Mouse (Mus musculus): Measurements from ENCODE around the gene 4930568D16Rik. TPM values are rescaled to one million over a fixed set of nuclear protein-coding genes. Genes with fewer than 3 reads are reported as not detected.

4930568D16Rik gene
- polyA plus RNA-seq, 1 experiment from 2014 or later: not detected

- peaks cover 7% of the 10 kb centered on the region; the same call in 1 of the 2 replicates for H3K4me1 ChIP-seq (replicated peaks)
- no peaks in the 10 kb centered on the region for H3K36me3 ChIP-seq
- WGBS: 92% methylated on average over 7 of the region's 7 CpGs
- H3K27ac ChIP-seq (replicated peaks): no peak overlapping the region
- no peaks in the 10 kb centered on the region for H3K27me3 ChIP-seq
- H3K9me3 ChIP-seq: no peaks in the 10 kb centered on the region
- H3K4me3 ChIP-seq: no peak overlapping the region
- H3K9ac ChIP-seq: no peak overlapping the region
- ATAC-seq (ENCODE audit: low FRiP score, low read depth): no peak
- H3K4me2 ChIP-seq: no peak overlapping the region
Measured at GRCm38 (mm10) chr2:35400739-35401138, 33.2 kb upstream of the 4930568D16Rik start.

DNA sequence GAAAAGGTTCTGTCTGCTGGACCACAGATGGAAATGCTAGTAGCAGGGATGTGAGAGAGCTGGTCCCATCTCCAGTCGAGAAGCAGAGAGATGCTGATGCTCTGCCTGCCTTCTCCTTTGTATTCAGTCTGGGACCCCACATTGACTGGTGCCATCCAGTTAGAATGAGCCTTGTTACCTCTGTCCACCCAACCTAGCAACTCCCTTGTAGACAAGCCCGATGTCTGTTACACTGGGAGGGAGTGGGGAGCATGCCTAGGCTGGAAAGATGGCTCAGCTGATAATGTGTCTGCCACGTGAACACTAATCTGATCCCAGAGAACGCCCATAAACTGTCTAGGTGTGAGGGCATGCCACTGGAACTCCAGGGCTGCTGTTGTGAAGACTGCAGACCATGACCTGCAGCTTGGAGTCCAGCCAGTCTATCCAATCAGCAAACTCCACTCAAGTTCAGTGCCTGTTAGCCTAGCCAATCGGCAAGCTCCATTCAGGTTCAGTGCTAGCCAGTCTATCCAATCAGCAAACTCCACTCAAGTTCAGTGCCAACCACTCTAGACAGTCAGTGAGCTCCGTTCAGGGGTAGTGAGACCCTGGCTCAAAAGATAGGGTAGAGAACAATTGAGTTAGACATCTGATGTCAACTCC, 30.8 kb upstream of the 4930568D16Rik start:
- no peak for ATAC-seq (ENCODE audit: low FRiP score, low read depth)
- WGBS: 86% methylated on average over 6 of the region's 6 CpGs
- Histone ChIP-seq H3K9ac (no peak overlapping the region), H3K4me3 (no peak overlapping the region), H3K36me3 (no peaks in the 10 kb centered on the region), H3K27ac (replicated peaks) (no peak overlapping the region), H3K4me1 (replicated peaks) (peaks cover 7% of the 10 kb centered on the region; the same call in 1 of the 2 replicates), H3K27me3 (no peaks in the 10 kb centered on the region), H3K4me2 (no peak overlapping the region), H3K9me3 (no peaks in the 10 kb centered on the region)

GRCm38 (mm10) chr2:35397590-35398173, 30.2 kb upstream of the 4930568D16Rik start:
- no peak overlapping the region for H3K4me3 ChIP-seq
- H3K9ac ChIP-seq: no peak overlapping the region
- no peak overlapping the region for H3K4me2 ChIP-seq
- H3K4me1 ChIP-seq (replicated peaks): peaks cover 7% of the 10 kb centered on the region; the same call in 1 of the 2 replicates
- no peaks in the 10 kb centered on the region for H3K36me3 ChIP-seq
- ATAC-seq (ENCODE audit: low FRiP score, low read depth): peak; percentile 34; the same call in 1 of the 2 replicates
- WGBS: 53% methylated on average over 11 of the region's 11 CpGs
- H3K9me3 ChIP-seq: no peaks in the 10 kb centered on the region
- no peaks in the 10 kb centered on the region for H3K27me3 ChIP-seq
- H3K27ac ChIP-seq (replicated peaks): no peak overlapping the region

GRCm38 (mm10) chr2:35397096-35397495, 29.6 kb upstream of the 4930568D16Rik start, which contains the start of gene 4930402F06Rik:
4930402F06Rik (minus strand) TSS chr2:35397175.
- Histone ChIP-seq H3K4me1 (replicated peaks) (peaks cover 7% of the 10 kb centered on the region; the same call in 1 of the 2 replicates), H3K9ac (no peak within 1 kb of the TSS), H3K9me3 (no peaks in the 10 kb centered on the region), H3K36me3 (no peaks in the 10 kb centered on the region), H3K27me3 (no peaks in the 10 kb centered on the region), H3K4me2 (no peak within 1 kb of the TSS), H3K4me3 (no peak within 1 kb of the TSS), H3K27ac (replicated peaks) (0 out of 2 replicates have a peak within 1 kb of the TSS, but pooled peaks have one; percentile 30)
- WGBS: 58% methylated on average over 5 of the region's 5 CpGs
- no peak for ATAC-seq (ENCODE audit: low FRiP score, low read depth)

GRCm38 (mm10) chr2:35385441-35385871, 17.9 kb upstream of the 4930568D16Rik start:
- Histone ChIP-seq H3K9me3 (no peaks in the 10 kb centered on the region; the same call in 1 of the 2 replicates), H3K27me3 (no peaks in the 10 kb centered on the region), H3K4me2 (no peak overlapping the region), H3K4me1 (replicated peaks) (no peaks in the 10 kb centered on the region), H3K27ac (replicated peaks) (no peak overlapping the region), H3K4me3 (no peak overlapping the region), H3K9ac (no peak overlapping the region), H3K36me3 (no peaks in the 10 kb centered on the region)
- no peak for ATAC-seq (ENCODE audit: low FRiP score, low read depth)
- 81% methylated on average over 9 of the region's 9 CpGs for WGBS

GRCm38 (mm10) chr2:35379306-35379705, 11.8 kb upstream of the 4930568D16Rik start:
- no peak for ATAC-seq (ENCODE audit: low FRiP score, low read depth)
- WGBS: 74% methylated on average over 9 of the region's 9 CpGs
- no peak overlapping the region for H3K4me2 ChIP-seq
- H3K36me3 ChIP-seq: no peaks in the 10 kb centered on the region
- no peak overlapping the region for H3K9ac ChIP-seq
- H3K27me3 ChIP-seq: no peaks in the 10 kb centered on the region
- H3K4me3 ChIP-seq: no peak overlapping the region
- no peaks in the 10 kb centered on the region for H3K4me1 ChIP-seq (replicated peaks)
- H3K9me3 ChIP-seq: no peaks in the 10 kb centered on the region
- no peak overlapping the region for H3K27ac ChIP-seq (replicated peaks)

DNA sequence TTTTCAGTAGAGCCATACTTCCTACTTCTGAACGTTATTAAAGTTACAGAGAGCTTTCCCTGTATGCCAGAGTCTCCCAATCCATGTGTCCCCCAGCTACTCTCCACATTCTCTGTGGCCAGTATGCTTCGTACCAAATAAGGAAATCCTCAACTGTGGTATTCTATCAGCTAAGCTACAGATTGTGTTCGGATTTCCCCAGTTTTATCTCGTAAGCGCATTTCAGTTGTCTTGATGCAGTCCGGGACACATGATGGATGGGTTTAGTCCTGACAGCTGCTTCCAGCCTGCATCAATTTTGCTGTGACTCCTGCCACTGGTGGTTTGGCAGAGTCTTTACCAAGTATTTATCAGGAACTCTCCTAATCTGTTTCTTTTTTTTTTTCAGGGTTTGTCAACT, 10.1 kb upstream of the 4930568D16Rik start:
- Histone ChIP-seq H3K9me3 (no peaks in the 10 kb centered on the region), H3K4me2 (no peak overlapping the region), H3K27me3 (no peaks in the 10 kb centered on the region), H3K9ac (no peak overlapping the region), H3K36me3 (no peaks in the 10 kb centered on the region), H3K4me3 (no peak overlapping the region), H3K27ac (replicated peaks) (no peak overlapping the region), H3K4me1 (replicated peaks) (no peaks in the 10 kb centered on the region)
- WGBS: 76% methylated on average over 6 of the region's 6 CpGs
- ATAC-seq (ENCODE audit: low FRiP score, low read depth): no peak

DNA sequence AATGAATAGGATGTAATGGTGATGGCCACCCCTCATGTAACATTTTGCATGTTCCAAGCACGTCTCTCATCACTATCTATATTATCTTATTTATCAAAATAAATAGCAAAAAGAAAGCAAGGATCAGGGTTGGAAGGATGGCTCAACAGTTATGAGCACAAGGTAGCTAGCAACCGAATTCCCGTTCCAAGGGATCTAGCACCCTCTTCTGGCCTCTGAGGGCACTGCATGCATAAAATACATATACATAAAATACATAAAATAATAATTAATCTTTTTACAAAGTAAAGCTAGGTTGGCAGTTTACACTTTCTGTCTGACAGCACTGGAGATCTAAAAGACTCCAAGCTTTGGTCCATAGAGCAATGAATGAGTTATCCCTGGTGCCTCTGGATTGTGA, 5.5 kb upstream of the 4930568D16Rik start:
- H3K4me1 ChIP-seq (replicated peaks): no peaks in the 10 kb centered on the region
- no peak overlapping the region for H3K4me2 ChIP-seq
- WGBS: 15% methylated on average over 3 of the region's 3 CpGs
- no peak overlapping the region for H3K4me3 ChIP-seq
- no peaks in the 10 kb centered on the region for H3K36me3 ChIP-seq
- no peak overlapping the region for H3K27ac ChIP-seq (replicated peaks)
- H3K9ac ChIP-seq: no peak overlapping the region
- no peak for ATAC-seq (ENCODE audit: low FRiP score, low read depth)
- H3K27me3 ChIP-seq: no peaks in the 10 kb centered on the region
- H3K9me3 ChIP-seq: no peaks in the 10 kb centered on the region

DNA sequence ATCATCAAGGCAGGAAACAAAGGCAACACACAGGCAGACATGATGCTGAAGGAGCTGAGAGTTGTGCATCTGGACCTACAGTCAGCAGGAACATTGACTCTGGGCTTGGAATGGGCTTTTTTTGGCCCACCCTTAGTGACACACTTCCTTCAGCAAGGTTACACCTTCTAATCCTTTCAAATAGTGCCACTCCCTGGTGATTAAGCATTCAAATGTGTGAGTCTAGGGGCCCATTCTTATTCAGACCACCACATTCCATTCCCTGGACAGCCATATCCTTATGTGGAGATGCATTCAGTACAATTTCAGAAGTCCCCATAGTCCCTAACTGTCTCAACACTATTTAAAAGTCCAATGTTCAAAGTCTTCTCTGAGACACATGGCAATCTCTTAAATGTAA, 3.2 kb upstream of the 4930568D16Rik start:
- no peak for ATAC-seq (ENCODE audit: low FRiP score, low read depth)
- Histone ChIP-seq H3K27ac (replicated peaks) (no peak overlapping the region), H3K9ac (no peak overlapping the region), H3K4me3 (no peak overlapping the region), H3K4me2 (no peak overlapping the region), H3K4me1 (replicated peaks) (no peaks in the 10 kb centered on the region), H3K9me3 (no peaks in the 10 kb centered on the region), H3K36me3 (no peaks in the 10 kb centered on the region), H3K27me3 (no peaks in the 10 kb centered on the region)

DNA sequence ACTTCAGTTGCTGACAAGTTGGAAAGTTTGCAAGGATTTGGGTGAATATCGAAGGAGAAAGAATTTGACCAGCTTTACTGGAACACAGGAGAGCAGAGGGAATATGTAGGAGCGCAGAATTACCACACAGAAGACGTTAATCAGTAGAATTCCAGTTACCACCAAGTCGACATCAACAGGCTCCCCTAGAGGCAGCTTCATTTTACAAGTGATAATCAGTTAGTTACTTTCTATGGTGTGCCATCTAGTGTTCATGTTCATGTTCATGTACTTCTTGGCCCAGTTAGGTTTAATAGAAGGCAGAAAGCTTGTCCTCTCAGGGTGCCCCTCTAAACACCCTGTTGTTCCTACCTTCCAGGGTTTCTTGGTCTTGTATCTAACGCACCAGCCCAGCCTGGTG, 18.3 kb downstream of the 4930568D16Rik start:
- H3K4me1 ChIP-seq (replicated peaks): no peaks in the 10 kb centered on the region
- no peak overlapping the region for H3K9ac ChIP-seq
- 58% methylated on average over 5 of the region's 5 CpGs for WGBS
- H3K27ac ChIP-seq (replicated peaks): no peak overlapping the region
- H3K4me2 ChIP-seq: no peak overlapping the region
- H3K9me3 ChIP-seq: no peaks in the 10 kb centered on the region
- no peaks in the 10 kb centered on the region for H3K36me3 ChIP-seq
- H3K27me3 ChIP-seq: no peaks in the 10 kb centered on the region
- H3K4me3 ChIP-seq: no peak overlapping the region
- no peak for ATAC-seq (ENCODE audit: low FRiP score, low read depth)

DNA sequence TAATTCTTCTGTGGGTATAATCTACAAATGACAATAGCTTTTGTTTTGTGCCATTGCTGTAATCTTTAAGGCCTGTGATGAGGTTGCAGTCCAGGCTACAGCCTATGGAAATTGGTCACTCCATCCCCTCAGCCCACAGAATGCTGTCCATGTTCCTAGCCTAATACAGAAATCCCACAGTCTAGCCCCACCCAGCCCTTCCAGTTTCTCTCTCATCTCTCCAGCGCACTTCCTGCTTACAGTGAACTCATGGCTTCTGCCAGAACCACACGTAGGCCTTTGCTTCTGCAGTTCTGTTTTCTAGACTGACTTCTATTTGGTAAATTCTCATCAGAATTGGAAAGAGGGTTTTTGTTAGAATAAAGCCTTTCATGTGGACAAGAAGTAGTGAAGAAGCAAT, 21.5 kb downstream of the 4930568D16Rik start:
- H3K36me3 ChIP-seq: no peaks in the 10 kb centered on the region
- H3K4me2 ChIP-seq: no peak overlapping the region
- H3K27ac ChIP-seq (replicated peaks): no peak overlapping the region
- no peaks in the 10 kb centered on the region for H3K27me3 ChIP-seq
- no peaks in the 10 kb centered on the region for H3K4me1 ChIP-seq (replicated peaks)
- ATAC-seq (ENCODE audit: low FRiP score, low read depth): no peak
- 78% methylated on average over 2 of the region's 2 CpGs for WGBS
- H3K9me3 ChIP-seq: no peaks in the 10 kb centered on the region
- no peak overlapping the region for H3K4me3 ChIP-seq
- H3K9ac ChIP-seq: no peak overlapping the region

GRCm38 (mm10) chr2:35342605-35343004, 24.9 kb downstream of the 4930568D16Rik start:
- 77% methylated on average over 3 of the region's 3 CpGs for WGBS
- no peak overlapping the region for H3K27ac ChIP-seq (replicated peaks)

More at GRCm38 (mm10) chr2:35342605-35343004, 24.9 kb downstream of the 4930568D16Rik start:
- H3K9me3 ChIP-seq: no peaks in the 10 kb centered on the region
- ATAC-seq (ENCODE audit: low FRiP score, low read depth): no peak
- H3K36me3 ChIP-seq: no peaks in the 10 kb centered on the region
- H3K4me3 ChIP-seq: no peak overlapping the region
- H3K9ac ChIP-seq: no peak overlapping the region
- no peaks in the 10 kb centered on the region for H3K27me3 ChIP-seq
- H3K4me1 ChIP-seq (replicated peaks): no peaks in the 10 kb centered on the region
- no peak overlapping the region for H3K4me2 ChIP-seq

Measured in hindbrain, embryonic 15.5 days (tissue).